Mouse (Mus musculus): ENCODE data around the gene Ccdc28b. TPM values are rescaled to one million over a fixed set of nuclear protein-coding genes. Genes with fewer than 3 reads are reported as not detected.

Gene Ccdc28b
- polyA plus RNA-seq, 1 experiment from 2014 or later = 183 TPM

DNA sequence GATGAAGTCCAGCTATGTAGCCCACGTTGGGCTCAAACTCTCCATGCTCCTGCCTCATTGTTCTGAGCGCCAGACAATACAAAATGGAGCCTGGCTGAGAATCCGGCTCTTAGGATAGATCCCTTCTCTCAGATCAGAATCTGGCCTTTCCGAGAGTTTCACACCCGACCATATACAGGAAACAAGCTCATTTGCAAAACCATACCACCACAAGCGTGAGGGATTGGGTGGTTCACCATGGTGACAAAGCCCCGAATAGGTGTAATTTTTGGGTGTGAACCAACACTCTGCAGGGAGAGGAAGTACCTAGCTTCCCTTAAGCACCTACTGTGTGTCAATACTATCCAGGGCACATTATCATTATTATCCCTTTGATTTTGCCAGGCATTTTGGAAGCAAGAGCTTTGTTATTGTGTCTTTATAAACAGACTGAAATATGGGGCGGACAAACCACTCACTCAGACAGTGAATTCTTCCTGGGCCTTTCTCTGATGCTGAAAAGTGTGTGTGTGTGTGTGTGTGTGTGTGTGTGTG, 52.1 kb downstream of the Ccdc28b start:
- no peak overlapping the region for H3K9ac ChIP-seq (ENCODE audit: low read depth, low read length)
- H3K9me3 ChIP-seq (replicated peaks; ENCODE audit: control insufficient read depth, low read length, poor library complexity, severe bottlenecking) = no peaks in the 10 kb centered on the region
- H3K27ac ChIP-seq (ENCODE audit: low read length) = no peak overlapping the region
- no peaks in the 10 kb centered on the region for H3K36me3 ChIP-seq (ENCODE audit: control insufficient read depth, insufficient read depth, low read length)
- H3K4me1 ChIP-seq (ENCODE audit: control insufficient read depth, insufficient read depth, low read length) = no peaks in the 10 kb centered on the region
- ATAC-seq = no peak
- H3K27me3 ChIP-seq (ENCODE audit: control insufficient read depth, insufficient read depth, low read depth, low read length) = no peaks in the 10 kb centered on the region
- H3K4me2 ChIP-seq (ENCODE audit: low read length) = no peak overlapping the region
- no peak overlapping the region for H3K4me3 ChIP-seq (ENCODE audit: low read depth, low read length)
- 69% methylated on average over 8 of the region's 8 CpGs for WGBS

DNA sequence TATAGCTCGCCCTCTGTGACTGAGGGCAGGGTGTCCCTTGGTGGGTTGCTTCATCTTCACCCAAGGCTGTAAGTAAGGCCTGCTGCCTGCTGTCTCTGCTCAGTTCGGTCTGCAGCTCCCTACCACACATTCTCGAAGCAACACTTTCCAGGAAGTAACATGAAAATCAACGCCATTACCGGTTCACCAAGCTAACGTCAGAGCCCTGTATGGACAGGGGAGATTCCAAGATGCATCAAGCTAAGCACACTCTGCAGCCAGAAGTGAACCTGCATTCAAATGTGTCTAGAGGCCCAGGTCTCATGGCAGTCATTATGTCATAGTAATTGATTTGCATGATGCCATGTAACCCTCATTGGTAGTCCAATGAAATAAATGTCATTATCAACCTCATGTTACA, 53.7 kb downstream of the Ccdc28b start:
- Histone ChIP-seq H3K36me3 (ENCODE audit: control insufficient read depth, insufficient read depth, low read length) (no peaks in the 10 kb centered on the region), H3K9me3 (replicated peaks; ENCODE audit: control insufficient read depth, low read length, poor library complexity, severe bottlenecking) (no peaks in the 10 kb centered on the region), H3K27me3 (ENCODE audit: control insufficient read depth, insufficient read depth, low read depth, low read length) (no peaks in the 10 kb centered on the region), H3K4me2 (ENCODE audit: low read length) (no peak overlapping the region), H3K27ac (ENCODE audit: low read length) (no peak overlapping the region), H3K9ac (ENCODE audit: low read depth, low read length) (no peak overlapping the region), H3K4me3 (ENCODE audit: low read depth, low read length) (no peak overlapping the region), H3K4me1 (ENCODE audit: control insufficient read depth, insufficient read depth, low read length) (no peaks in the 10 kb centered on the region)
- no peak for ATAC-seq
- WGBS = 87% methylated on average over 6 of the region's 6 CpGs

Other genes with a start within 250 kb of the Ccdc28b start
- 23.2 and 23.4 TPM in 2 replicates for gene Zbtb8a, start 245.8 kb downstream of the Ccdc28b start, polyA plus RNA-seq (2015; fragmentation: Nextera tagmentation; extraction: Ambion mirVana)
- 19.1 and 19.6 TPM in 2 replicates for gene Zbtb8b, start 183.1 kb downstream of the Ccdc28b start, polyA plus RNA-seq (2015; fragmentation: Nextera tagmentation; extraction: Ambion mirVana)
- 31.5 and 34.7 TPM in 2 replicates for gene Bsdc1, start 162.4 kb downstream of the Ccdc28b start, polyA plus RNA-seq (2015; fragmentation: Nextera tagmentation; extraction: Ambion mirVana)
- gene Tssk3, start 132.9 kb downstream of the Ccdc28b start, polyA plus RNA-seq (2015; fragmentation: Nextera tagmentation; extraction: Ambion mirVana) = 1.2 TPM in 2 replicates
- gene Fam229a, start 132.8 kb downstream of the Ccdc28b start, polyA plus RNA-seq (2015; fragmentation: Nextera tagmentation; extraction: Ambion mirVana) = 0.56 and 0.94 TPM in 2 replicates
- 1,543 and 1,683 TPM in 2 replicates for gene Marcksl1, start 110.4 kb downstream of the Ccdc28b start, polyA plus RNA-seq (2015; fragmentation: Nextera tagmentation; extraction: Ambion mirVana)
- 74.7 and 83.2 TPM in 2 replicates for gene Hdac1, start 81.2 kb downstream of the Ccdc28b start, polyA plus RNA-seq (2015; fragmentation: Nextera tagmentation; extraction: Ambion mirVana)
- 15.4 and 16.2 TPM in 2 replicates for gene Lck, start 50.3 kb downstream of the Ccdc28b start, polyA plus RNA-seq (2015; fragmentation: Nextera tagmentation; extraction: Ambion mirVana)
- 0.26 TPM in 1 of 2 replicates, not detected in the other for gene Fam167b, start 45.4 kb downstream of the Ccdc28b start, polyA plus RNA-seq (2015; fragmentation: Nextera tagmentation; extraction: Ambion mirVana)
- 187 and 198 TPM in 2 replicates for gene Eif3i, start 23.3 kb downstream of the Ccdc28b start, polyA plus RNA-seq (2015; fragmentation: Nextera tagmentation; extraction: Ambion mirVana)
- gene Tmem234, start 23.3 kb downstream of the Ccdc28b start, polyA plus RNA-seq (2015; fragmentation: Nextera tagmentation; extraction: Ambion mirVana) = 177 and 180 TPM in 2 replicates
- gene Dcdc2b, start 9.7 kb downstream of the Ccdc28b start, polyA plus RNA-seq (2015; fragmentation: Nextera tagmentation; extraction: Ambion mirVana) = 3.5 and 4.1 TPM in 2 replicates
- 28.0 and 33.1 TPM in 2 replicates for gene Iqcc, start 4.8 kb downstream of the Ccdc28b start, polyA plus RNA-seq (2015; fragmentation: Nextera tagmentation; extraction: Ambion mirVana)
- 42.5 and 49.8 TPM in 2 replicates for gene Txlna, start 17.1 kb upstream of the Ccdc28b start, polyA plus RNA-seq (2015; fragmentation: Nextera tagmentation; extraction: Ambion mirVana)
- 18.6 and 19.3 TPM in 2 replicates for gene Kpna6, start 48.8 kb upstream of the Ccdc28b start, polyA plus RNA-seq (2015; fragmentation: Nextera tagmentation; extraction: Ambion mirVana)
- gene Tmem39b, start 72.9 kb upstream of the Ccdc28b start, polyA plus RNA-seq (2015; fragmentation: Nextera tagmentation; extraction: Ambion mirVana) = 16.8 and 18.2 TPM in 2 replicates
- 116 and 132 TPM in 2 replicates for gene Khdrbs1, start 118.4 kb upstream of the Ccdc28b start, polyA plus RNA-seq (2015; fragmentation: Nextera tagmentation; extraction: Ambion mirVana)
- gene Ptp4a2, start 187.3 kb upstream of the Ccdc28b start, polyA plus RNA-seq (2015; fragmentation: Nextera tagmentation; extraction: Ambion mirVana) = 222 and 255 TPM in 2 replicates